Mouse (Mus musculus): ENCODE measurements around the gene Smu1.
"Not testable (repeated sequence)": the region's sequence is repeated elsewhere in the genome, so short reads cannot be mapped to it uniquely, and the experiment has no call there.

Gene Smu1

DNA sequence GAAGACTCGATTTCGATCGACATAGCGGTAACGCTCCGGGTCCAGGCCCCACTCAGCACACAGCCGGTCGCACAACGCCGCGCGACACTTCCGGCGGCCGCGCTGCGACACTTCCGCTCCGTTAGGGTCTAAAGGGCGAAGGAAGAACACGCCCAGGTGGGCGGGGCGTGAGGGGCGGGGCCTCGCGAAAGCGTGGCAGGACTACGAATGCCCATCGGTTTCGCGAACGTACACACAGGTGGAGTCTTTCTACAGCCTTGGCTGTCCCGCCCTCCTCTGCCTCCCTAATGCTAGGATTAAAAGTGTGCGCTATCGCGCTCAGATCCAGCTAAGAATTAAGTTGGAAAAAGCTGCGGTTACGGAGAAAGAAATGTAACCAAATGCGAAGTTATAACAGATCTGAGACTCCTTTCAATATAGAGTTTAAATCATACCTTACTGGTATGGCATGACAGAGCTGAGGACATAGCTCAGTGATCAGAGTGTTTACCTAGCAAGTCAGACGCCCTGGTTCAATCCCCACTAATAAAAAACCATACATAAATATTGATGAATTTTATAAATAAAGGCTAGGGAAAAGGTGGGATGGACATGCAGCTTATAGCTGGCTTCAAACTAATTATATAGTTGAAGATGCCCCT, at the start of gene Smu1:
Smu1 (minus strand) TSS at position 144 of the 641 bp plus-strand sequence.
- DNase-seq: peak; percentile 98

GRCm38 (mm10) chr4:40807382-40807781, 49.7 kb upstream of the Smu1 start:
- DNase-seq: no peak

GRCm38 (mm10) chr4:40805401-40805800, 47.7 kb upstream of the Smu1 start:
- DNase-seq: no peak

DNA sequence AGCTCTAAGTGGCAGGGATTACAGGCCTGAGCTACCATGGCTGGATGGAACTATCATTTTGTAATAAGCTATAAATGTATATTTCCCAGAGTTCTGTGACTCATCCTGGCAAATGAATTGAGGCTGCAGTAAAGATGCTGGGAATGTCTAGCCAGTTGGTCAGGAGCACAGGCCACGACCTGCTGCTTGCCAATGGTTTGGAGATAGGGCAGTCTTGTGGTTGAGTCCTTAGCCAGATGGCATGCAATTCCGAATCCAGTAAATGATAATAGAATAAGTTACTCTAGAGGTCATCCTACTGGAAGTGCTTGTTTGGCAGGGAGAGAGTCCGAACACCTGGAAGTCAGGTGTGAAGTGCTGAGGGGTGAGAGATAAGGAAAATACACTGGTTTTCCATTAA, 45.1 kb upstream of the Smu1 start:
- DNase-seq: no peak

GRCm38 (mm10) chr4:40801908-40802307, 44.2 kb upstream of the Smu1 start:
- no peak for DNase-seq

DNA sequence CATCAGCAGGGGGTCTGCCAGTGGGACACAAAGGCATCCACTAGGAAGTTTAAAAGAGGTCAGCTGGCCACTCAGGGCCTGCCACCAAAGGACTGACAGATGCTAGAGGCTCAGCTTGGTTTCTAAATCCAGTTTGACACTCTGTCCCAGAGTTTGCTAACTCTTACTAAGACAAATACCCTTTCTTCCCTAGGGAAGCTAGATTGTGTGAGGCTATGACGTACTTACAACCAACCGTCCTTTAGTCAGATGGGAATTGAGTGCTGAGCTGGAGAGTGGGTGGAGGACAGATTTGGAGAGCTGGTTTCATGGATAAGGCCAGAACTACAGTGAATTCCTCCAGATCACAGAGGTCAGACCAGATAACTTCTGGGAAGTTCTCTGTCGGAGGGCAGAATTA, 43.1 kb upstream of the Smu1 start:
- DNase-seq: no peak

DNA sequence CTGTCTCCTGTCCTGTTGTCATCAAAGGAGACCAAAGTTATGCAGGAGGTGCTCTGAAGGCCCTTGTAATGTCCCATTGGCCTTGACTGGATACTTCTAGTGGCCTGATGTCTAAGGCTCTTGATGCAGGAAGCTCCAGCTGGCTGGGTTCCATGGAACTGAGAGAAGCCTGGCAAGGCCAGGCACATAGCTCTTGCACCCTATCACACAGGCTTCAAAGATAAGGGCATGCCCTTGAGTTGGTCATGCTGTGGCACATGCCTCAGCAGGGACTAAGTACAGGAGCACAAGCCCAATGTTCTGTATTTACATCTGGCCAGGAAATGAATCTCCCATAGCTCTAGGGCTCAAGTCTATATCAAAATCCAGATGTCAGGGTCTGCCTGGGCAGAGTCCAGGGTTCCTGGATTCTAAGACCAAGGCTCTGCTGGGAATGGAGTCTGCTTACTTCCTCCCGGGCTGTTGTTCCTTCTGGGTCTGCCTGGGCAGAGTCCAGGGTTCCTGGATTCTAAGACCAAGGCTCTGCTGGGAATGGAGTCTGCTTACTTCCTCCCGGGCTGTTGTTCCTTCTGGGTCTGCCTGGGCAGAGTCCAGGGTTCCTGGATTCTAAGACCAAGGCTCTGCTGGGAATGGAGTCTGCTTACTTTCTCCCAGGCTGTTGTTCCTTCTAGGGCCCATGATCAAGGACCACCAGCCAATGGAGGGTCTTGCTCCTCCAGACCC, 41.3 kb upstream of the Smu1 start:
- DNase-seq: not testable (repeated sequence)

- DNase-seq: no peak
These were observed 38.0 kb upstream of the Smu1 start for GRCm38 (mm10) chr4:40795761-40796160.

DNA sequence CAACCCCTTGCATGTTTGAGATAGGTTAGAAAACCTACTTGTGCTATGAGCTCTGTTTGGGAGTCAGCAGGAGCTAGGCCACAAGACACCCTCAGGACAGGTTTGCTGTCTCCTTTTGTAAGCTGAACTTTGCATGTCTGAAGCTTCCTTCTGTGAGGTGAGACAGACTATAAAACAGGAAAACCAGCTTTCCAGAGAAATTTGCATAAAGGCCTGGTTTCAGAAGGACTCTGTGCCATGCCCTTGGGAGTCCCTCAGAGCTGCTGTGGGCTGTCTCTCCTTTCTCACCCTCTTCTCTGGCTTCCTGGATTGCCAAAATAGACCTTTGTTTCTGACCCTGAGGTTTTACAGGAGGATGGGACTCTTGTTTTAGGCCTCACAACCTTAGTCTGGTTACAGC, 36.6 kb upstream of the Smu1 start:
- DNase-seq: no peak

DNA sequence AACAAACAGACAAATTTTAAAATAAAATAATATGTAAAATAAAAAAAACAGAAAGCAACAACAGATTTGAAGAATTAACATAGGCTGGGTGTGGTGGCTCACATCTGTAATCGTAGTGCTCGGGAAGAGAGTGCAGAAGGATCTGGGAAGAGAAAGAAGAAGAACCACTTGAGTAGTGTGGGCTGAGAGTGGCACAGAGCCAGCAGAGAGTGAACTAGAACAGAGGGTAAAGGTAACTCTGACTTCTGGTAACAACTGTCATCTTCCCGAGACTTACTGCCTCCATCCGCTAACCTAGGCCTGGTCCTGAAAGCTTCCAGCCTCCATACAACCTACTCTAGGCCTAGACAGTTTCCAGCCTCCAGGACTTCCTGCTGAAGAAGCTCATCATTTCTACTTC, 33.5 kb upstream of the Smu1 start:
- peak; percentile 31 for DNase-seq

DNA sequence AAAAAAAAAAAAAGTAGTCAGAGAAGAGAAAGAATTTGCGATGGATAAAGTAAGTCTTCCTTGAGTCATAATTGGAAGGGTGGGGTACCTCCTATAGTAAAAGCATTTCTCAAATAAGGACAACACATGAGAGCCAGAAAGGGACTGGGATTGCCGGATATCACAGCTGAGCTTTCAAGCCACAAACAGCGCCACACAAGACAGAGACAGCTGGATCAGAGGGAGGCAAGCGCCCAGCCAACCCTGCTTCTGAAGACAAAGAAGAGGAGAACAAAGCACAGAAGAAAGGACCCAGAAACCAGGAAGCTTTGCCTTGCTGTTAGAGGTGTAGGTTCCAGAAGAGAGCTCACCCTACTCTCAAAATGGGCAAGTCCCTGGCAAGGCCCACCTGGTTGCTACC, 28.9 kb upstream of the Smu1 start:
- no peak for DNase-seq

GRCm38 (mm10) chr4:40785620-40786166, 28.0 kb upstream of the Smu1 start:
- no peak for DNase-seq

GRCm38 (mm10) chr4:40784556-40785169, 26.9 kb upstream of the Smu1 start:
- peak; percentile 55 for DNase-seq

- DNase-seq: no peak
These were observed 25.3 kb upstream of the Smu1 start for GRCm38 (mm10) chr4:40783049-40783448.

DNA sequence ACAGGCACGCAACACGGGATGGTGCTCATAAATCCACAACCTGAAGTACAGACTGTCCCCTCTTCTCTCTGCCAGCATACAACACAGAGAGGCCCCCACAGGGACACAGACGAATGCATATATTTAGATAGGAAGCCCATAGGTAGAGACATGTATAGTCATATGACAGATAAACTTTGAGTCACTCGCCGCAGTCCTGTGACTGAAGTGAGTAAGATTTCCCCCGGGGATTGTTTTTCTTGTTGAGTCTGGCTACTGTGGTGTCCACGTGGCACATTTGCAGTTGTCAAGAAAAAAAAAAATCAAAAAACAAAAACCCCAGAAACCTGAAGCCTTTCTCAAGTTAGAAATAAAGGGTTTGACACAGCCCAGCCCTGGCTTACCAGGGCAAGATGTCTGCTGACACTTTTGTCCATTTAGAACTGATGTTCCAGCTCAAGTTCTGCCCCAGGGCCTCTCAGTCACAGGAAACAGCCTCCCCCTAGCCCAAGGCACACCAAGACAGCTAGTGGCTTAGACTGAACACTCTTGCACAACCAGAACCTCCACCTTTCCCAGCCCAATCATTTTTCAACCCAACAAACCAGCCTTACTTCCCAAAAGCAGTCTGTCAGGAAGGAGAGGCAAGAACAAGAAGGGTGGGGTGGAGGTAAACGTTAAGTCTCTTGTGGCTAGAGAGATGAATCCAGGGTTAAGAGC, 24.2 kb upstream of the Smu1 start:
- DNase-seq: no peak

DNA sequence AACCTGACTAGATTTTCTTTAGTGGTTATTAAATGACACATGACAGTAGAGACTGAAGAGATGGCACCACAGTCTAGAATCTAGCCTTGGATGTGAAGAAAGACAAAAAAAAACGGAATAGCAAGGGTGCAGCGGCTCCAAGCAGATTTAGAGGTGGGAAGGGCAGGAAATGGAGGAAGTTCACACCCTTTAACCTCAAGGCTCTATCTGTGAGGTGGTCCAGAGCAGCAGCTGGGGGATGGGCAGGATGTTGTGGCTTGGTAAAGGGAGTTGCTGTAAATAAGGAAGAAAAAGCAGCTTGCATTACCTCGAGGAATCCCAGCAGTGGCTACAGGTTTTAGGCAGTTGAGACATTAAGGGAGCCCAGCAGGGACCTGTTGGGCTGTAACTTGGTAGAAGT, 23.4 kb upstream of the Smu1 start:
- peak; percentile 34 for DNase-seq

DNA sequence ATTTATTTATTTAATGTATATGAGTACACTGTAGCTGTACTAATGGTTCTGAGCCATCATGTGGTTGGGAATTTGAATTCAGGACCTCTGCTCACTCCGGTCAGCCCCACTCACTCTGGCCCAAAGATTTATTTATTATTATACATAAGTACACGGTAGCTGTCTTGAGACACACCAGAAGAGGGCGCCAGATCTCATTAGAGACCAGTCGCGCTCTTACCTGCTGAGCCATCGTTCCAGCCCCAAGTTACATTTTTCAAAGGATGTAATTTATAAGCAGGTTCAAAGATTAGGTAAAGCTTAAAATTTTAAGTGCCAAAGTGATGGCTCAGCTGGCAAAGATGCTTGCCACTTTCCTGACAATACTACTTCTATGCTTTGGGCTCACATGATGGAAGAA, 20.9 kb upstream of the Smu1 start:
- DNase-seq: peak; percentile 46

DNA sequence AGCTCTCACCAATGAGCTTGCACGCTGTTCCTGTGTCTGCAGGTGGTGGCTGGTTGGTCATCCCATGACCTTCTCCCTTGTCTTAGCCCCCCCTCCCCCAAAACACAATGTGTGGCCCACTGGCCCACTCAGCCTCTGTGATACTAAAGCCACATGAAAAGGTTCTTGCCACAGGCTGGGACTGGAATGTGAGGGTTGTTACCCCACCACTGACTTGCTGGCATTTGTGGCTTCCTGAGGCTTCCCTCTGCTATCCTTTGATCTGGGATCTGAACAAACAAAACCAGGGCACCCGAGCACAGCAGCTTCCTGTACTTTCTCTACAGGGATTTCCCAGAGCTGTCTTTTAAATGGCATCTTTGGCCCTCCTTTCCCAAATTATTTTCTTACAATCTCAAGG, 19.4 kb upstream of the Smu1 start:
- DNase-seq: no peak

DNA sequence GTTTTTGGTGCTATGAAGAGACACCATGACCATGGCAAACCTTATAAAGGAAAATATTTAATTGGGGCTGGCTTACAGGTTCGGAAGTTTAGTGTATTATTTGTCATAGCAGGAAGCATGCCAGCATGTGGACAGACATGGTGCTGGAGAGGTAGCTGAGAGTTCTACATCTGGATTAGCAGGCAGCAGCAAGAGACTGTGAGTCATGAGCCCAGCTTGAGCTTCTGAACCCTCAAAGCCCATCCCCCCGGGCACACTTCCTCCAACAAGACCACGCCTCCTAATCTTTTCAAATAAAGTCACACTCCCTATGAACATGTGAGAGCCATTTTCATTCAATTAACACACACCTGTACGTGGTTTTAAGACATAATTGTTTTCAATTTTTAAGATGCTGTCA, 18.7 kb upstream of the Smu1 start:
- DNase-seq: no peak

- peak; percentile 82 for DNase-seq
These were observed 16.8 kb upstream of the Smu1 start for GRCm38 (mm10) chr4:40774279-40775259.

- DNase-seq: no peak
These were observed 2.2 kb upstream of the Smu1 start for GRCm38 (mm10) chr4:40759876-40760275.

DNA sequence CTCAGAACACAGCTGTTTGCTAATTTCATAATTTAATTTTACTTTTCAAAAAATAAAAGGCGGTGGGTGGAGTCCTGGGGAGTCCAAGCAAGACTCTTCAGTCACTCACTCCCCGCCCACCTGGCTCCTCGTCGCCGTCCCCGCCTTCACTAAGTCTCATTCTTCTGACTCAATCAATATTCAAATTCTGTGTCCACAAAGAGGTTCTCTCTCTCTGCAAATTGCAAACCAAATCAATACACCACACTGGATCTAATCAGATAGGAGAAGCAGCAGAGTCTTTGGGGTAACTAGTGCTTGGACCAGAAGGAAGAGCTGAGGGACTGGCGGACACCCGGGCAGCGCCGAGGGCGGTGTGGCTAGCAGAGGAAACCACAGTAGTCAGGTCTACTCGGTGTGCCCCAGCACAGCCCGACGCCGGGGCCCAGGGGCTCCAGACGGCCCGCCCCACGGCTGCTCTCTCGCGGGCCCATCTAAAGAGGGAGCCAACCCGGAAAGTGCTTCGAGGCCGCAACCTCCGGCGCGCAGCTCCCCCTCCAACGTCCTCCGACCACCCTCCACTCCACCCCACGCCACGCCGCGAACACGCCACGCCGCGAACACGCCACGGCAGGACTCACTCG, 455 bp downstream of the Smu1 start:
- no peak for DNase-seq

Measured in kidney, adult 18-20 months (tissue).